Mouse (Mus musculus): ENCODE results near the gene Mthfd1. TPM values are rescaled to one million over a fixed set of nuclear protein-coding genes. Genes with fewer than 3 reads are reported as not detected.

Mthfd1 gene
- polyA plus RNA-seq, 1 experiment from 2014 or later: 48.6 TPM

GRCm38 (mm10) chr12:76282132-76282531, 27.0 kb downstream of the Mthfd1 start:
- peaks cover 15% of the 10 kb centered on the region for H3K4me1 ChIP-seq (replicated peaks)
- H3K27ac ChIP-seq (ENCODE audit: poor library complexity, severe bottlenecking): no peak overlapping the region
- H3K4me2 ChIP-seq: no peak overlapping the region
- H3K9ac ChIP-seq: no peak overlapping the region
- no peaks in the 10 kb centered on the region for H3K27me3 ChIP-seq (replicated peaks)
- no peak for ATAC-seq (ENCODE audit: insufficient number of reproducible peaks, low FRiP score)
- 21% methylated on average over 4 of the region's 4 CpGs for WGBS
- no peak overlapping the region for H3K4me3 ChIP-seq
- peaks cover 46% of the 10 kb centered on the region for H3K36me3 ChIP-seq
- H3K9me3 ChIP-seq (replicated peaks): no peaks in the 10 kb centered on the region

GRCm38 (mm10) chr12:76282532-76283173, 27.6 kb downstream of the Mthfd1 start:
- H3K9ac ChIP-seq: no peak overlapping the region
- no peak overlapping the region for H3K4me3 ChIP-seq
- peaks cover 15% of the 10 kb centered on the region for H3K4me1 ChIP-seq (replicated peaks)
- peaks cover 47% of the 10 kb centered on the region for H3K36me3 ChIP-seq
- no peak overlapping the region for H3K4me2 ChIP-seq
- no peak for ATAC-seq (ENCODE audit: insufficient number of reproducible peaks, low FRiP score)
- H3K27me3 ChIP-seq (replicated peaks): no peaks in the 10 kb centered on the region
- WGBS: 83% methylated on average over 17 of the region's 17 CpGs
- H3K9me3 ChIP-seq (replicated peaks): no peaks in the 10 kb centered on the region
- H3K27ac ChIP-seq (ENCODE audit: poor library complexity, severe bottlenecking): no peak overlapping the region

- H3K9ac ChIP-seq: no peak overlapping the region
- H3K4me3 ChIP-seq: no peak overlapping the region
- ATAC-seq (ENCODE audit: insufficient number of reproducible peaks, low FRiP score): no peak
- no peak overlapping the region for H3K27ac ChIP-seq (ENCODE audit: poor library complexity, severe bottlenecking)
- 86% methylated on average over 6 of the region's 6 CpGs for WGBS
- H3K4me2 ChIP-seq: no peak overlapping the region
- no peaks in the 10 kb centered on the region for H3K27me3 ChIP-seq (replicated peaks)
- H3K4me1 ChIP-seq (replicated peaks): peaks cover 15% of the 10 kb centered on the region
- H3K9me3 ChIP-seq (replicated peaks): no peaks in the 10 kb centered on the region
- peaks cover 53% of the 10 kb centered on the region for H3K36me3 ChIP-seq
Observed at GRCm38 (mm10) chr12:76285418-76285817, 30.3 kb downstream of the Mthfd1 start.

GRCm38 (mm10) chr12:76287986-76288385, 32.9 kb downstream of the Mthfd1 start:
- 82% methylated on average over 8 of the region's 8 CpGs for WGBS
- Histone ChIP-seq H3K27me3 (replicated peaks) (no peaks in the 10 kb centered on the region), H3K36me3 (peaks cover 66% of the 10 kb centered on the region)

GRCm38 (mm10) chr12:76288494-76288893, 33.4 kb downstream of the Mthfd1 start:
- Histone ChIP-seq H3K27ac (ENCODE audit: poor library complexity, severe bottlenecking) (no peak overlapping the region), H3K4me3 (no peak overlapping the region), H3K4me1 (replicated peaks) (no peaks in the 10 kb centered on the region), H3K4me2 (no peak overlapping the region), H3K9me3 (replicated peaks) (no peaks in the 10 kb centered on the region), H3K9ac (no peak overlapping the region), H3K27me3 (replicated peaks) (no peaks in the 10 kb centered on the region), H3K36me3 (peaks cover 62% of the 10 kb centered on the region)
- no peak for ATAC-seq (ENCODE audit: insufficient number of reproducible peaks, low FRiP score)
- 88% methylated on average over 5 of the region's 5 CpGs for WGBS

More at GRCm38 (mm10) chr12:76287986-76288385, 32.9 kb downstream of the Mthfd1 start:
- H3K4me3 ChIP-seq: no peak overlapping the region
- H3K9me3 ChIP-seq (replicated peaks): no peaks in the 10 kb centered on the region
- H3K27ac ChIP-seq (ENCODE audit: poor library complexity, severe bottlenecking): no peak overlapping the region
- H3K4me1 ChIP-seq (replicated peaks): peaks cover under 1% of the 10 kb centered on the region; the same call in 1 of the 2 replicates
- ATAC-seq (ENCODE audit: insufficient number of reproducible peaks, low FRiP score): no peak
- H3K4me2 ChIP-seq: no peak overlapping the region
- no peak overlapping the region for H3K9ac ChIP-seq

- peaks cover 61% of the 10 kb centered on the region for H3K36me3 ChIP-seq
Observed at GRCm38 (mm10) chr12:76289428-76289827, 34.3 kb downstream of the Mthfd1 start.

GRCm38 (mm10) chr12:76290271-76290670, 35.2 kb downstream of the Mthfd1 start:
- Histone ChIP-seq H3K27me3 (replicated peaks) (no peaks in the 10 kb centered on the region), H3K27ac (ENCODE audit: poor library complexity, severe bottlenecking) (no peak overlapping the region), H3K9ac (no peak overlapping the region), H3K36me3 (peaks cover 67% of the 10 kb centered on the region), H3K9me3 (replicated peaks) (no peaks in the 10 kb centered on the region), H3K4me1 (replicated peaks) (no peaks in the 10 kb centered on the region), H3K4me3 (no peak overlapping the region), H3K4me2 (no peak overlapping the region)
- no peak for ATAC-seq (ENCODE audit: insufficient number of reproducible peaks, low FRiP score)
- WGBS: 90% methylated on average over 2 of the region's 2 CpGs

More at GRCm38 (mm10) chr12:76289428-76289827, 34.3 kb downstream of the Mthfd1 start:
- ATAC-seq (ENCODE audit: insufficient number of reproducible peaks, low FRiP score): no peak
- no peaks in the 10 kb centered on the region for H3K27me3 ChIP-seq (replicated peaks)
- H3K4me3 ChIP-seq: no peak overlapping the region
- no peaks in the 10 kb centered on the region for H3K4me1 ChIP-seq (replicated peaks)
- no peak overlapping the region for H3K4me2 ChIP-seq
- H3K9ac ChIP-seq: no peak overlapping the region
- H3K9me3 ChIP-seq (replicated peaks): no peaks in the 10 kb centered on the region
- no peak overlapping the region for H3K27ac ChIP-seq (ENCODE audit: poor library complexity, severe bottlenecking)
- 93% methylated on average over 12 of the region's 12 CpGs for WGBS

GRCm38 (mm10) chr12:76293192-76293591, 38.1 kb downstream of the Mthfd1 start:
- no peak overlapping the region for H3K9ac ChIP-seq
- no peak for ATAC-seq (ENCODE audit: insufficient number of reproducible peaks, low FRiP score)
- no peaks in the 10 kb centered on the region for H3K27me3 ChIP-seq (replicated peaks)
- 51% methylated on average over 7 of the region's 7 CpGs for whole genome bisulfite sequencing
- H3K27ac ChIP-seq (ENCODE audit: poor library complexity, severe bottlenecking): no peak overlapping the region
- peaks cover 82% of the 10 kb centered on the region for H3K36me3 ChIP-seq
- H3K4me1 ChIP-seq (replicated peaks): no peaks in the 10 kb centered on the region
- H3K4me2 ChIP-seq: no peak overlapping the region
- H3K4me3 ChIP-seq: no peak overlapping the region
- H3K9me3 ChIP-seq (replicated peaks): no peaks in the 10 kb centered on the region

- ATAC-seq (ENCODE audit: insufficient number of reproducible peaks, low FRiP score): no peak
Observed at GRCm38 (mm10) chr12:76297830-76298229, 42.7 kb downstream of the Mthfd1 start.

GRCm38 (mm10) chr12:76299361-76299906, 44.3 kb downstream of the Mthfd1 start:
- Histone ChIP-seq H3K9me3 (replicated peaks) (no peaks in the 10 kb centered on the region), H3K27me3 (replicated peaks) (no peaks in the 10 kb centered on the region), H3K4me3 (no peak overlapping the region), H3K36me3 (peaks cover 78% of the 10 kb centered on the region), H3K9ac (no peak overlapping the region), H3K4me1 (replicated peaks) (peaks cover 10% of the 10 kb centered on the region), H3K4me2 (no peak overlapping the region), H3K27ac (ENCODE audit: poor library complexity, severe bottlenecking) (no peak overlapping the region)
- ATAC-seq (ENCODE audit: insufficient number of reproducible peaks, low FRiP score): no peak
- WGBS: 77% methylated on average over 9 of the region's 9 CpGs

More at GRCm38 (mm10) chr12:76297830-76298229, 42.7 kb downstream of the Mthfd1 start:
- H3K27me3 ChIP-seq (replicated peaks): no peaks in the 10 kb centered on the region
- H3K9me3 ChIP-seq (replicated peaks): no peaks in the 10 kb centered on the region
- no peak overlapping the region for H3K4me2 ChIP-seq
- H3K36me3 ChIP-seq: peaks cover 75% of the 10 kb centered on the region
- H3K9ac ChIP-seq: no peak overlapping the region
- peaks cover 10% of the 10 kb centered on the region for H3K4me1 ChIP-seq (replicated peaks)
- 86% methylated on average over 5 of the region's 5 CpGs for WGBS
- no peak overlapping the region for H3K4me3 ChIP-seq
- no peak overlapping the region for H3K27ac ChIP-seq (ENCODE audit: poor library complexity, severe bottlenecking)

- H3K9ac ChIP-seq: no peak overlapping the region
- peaks cover 74% of the 10 kb centered on the region for H3K36me3 ChIP-seq
- no peak overlapping the region for H3K27ac ChIP-seq (ENCODE audit: poor library complexity, severe bottlenecking)
- no peaks in the 10 kb centered on the region for H3K27me3 ChIP-seq (replicated peaks)
- peaks cover 10% of the 10 kb centered on the region for H3K4me1 ChIP-seq (replicated peaks)
- no peak for ATAC-seq (ENCODE audit: insufficient number of reproducible peaks, low FRiP score)
- H3K9me3 ChIP-seq (replicated peaks): no peaks in the 10 kb centered on the region
- 90% methylated on average over 10 of the region's 10 CpGs for WGBS
- H3K4me2 ChIP-seq: no peak overlapping the region
- H3K4me3 ChIP-seq: no peak overlapping the region
Observed at GRCm38 (mm10) chr12:76300367-76300766, 45.3 kb downstream of the Mthfd1 start.

All from heart, embryonic 12.5 days (tissue).